Mouse (Mus musculus) brain, embryonic 18.5 days (tissue): ENCODE measurements around the gene Coa3.
A peak's percentile ranks its signal among the peaks of the same experiment; 100 is the strongest.

ENCODE experiments used
- DNase-seq: peaks from one replicate; pipeline ENCODE4 v3.0.0-alpha.2; 2012; ENCODE audit warnings: low read depth, low spot score

Gene Coa3

GRCm38 (mm10) chr11:101253613-101254389 lies 25.1 kb downstream of the Coa3 start, which contains the start of gene Vps25:
Vps25 (plus strand) TSS chr11:101253707.
- peak; percentile 63 for DNase-seq

- no peak for DNase-seq
Observed at GRCm38 (mm10) chr11:101252941-101253340, 26.0 kb downstream of the Coa3 start.

- DNase-seq: no peak
Observed at GRCm38 (mm10) chr11:101251031-101251430, 27.9 kb downstream of the Coa3 start.

GRCm38 (mm10) chr11:101248258-101248994 lies 30.5 kb downstream of the Coa3 start:
- DNase-seq: no peak

- DNase-seq: no peak
Observed at GRCm38 (mm10) chr11:101247521-101248030, 31.3 kb downstream of the Coa3 start.

GRCm38 (mm10) chr11:101246702-101247012 lies 32.3 kb downstream of the Coa3 start:
- DNase-seq: no peak

- no peak for DNase-seq
Observed at GRCm38 (mm10) chr11:101245855-101246701, 32.8 kb downstream of the Coa3 start, which contains the start of gene Ramp2. Ramp2 (plus strand) TSS chr11:101246028.

GRCm38 (mm10) chr11:101245071-101245470 lies 33.8 kb downstream of the Coa3 start:
- no peak for DNase-seq

- DNase-seq: no peak
Observed at GRCm38 (mm10) chr11:101238071-101238647, 40.8 kb downstream of the Coa3 start.

GRCm38 (mm10) chr11:101236782-101237181 lies 42.1 kb downstream of the Coa3 start:
- DNase-seq: no peak

GRCm38 (mm10) chr11:101235429-101235828 lies 43.5 kb downstream of the Coa3 start:
- DNase-seq: no peak

GRCm38 (mm10) chr11:101234124-101234523 lies 44.8 kb downstream of the Coa3 start:
- DNase-seq: no peak

GRCm38 (mm10) chr11:101233240-101233639 lies 45.7 kb downstream of the Coa3 start:
- no peak for DNase-seq

GRCm38 (mm10) chr11:101232010-101232839 lies 46.7 kb downstream of the Coa3 start:
- DNase-seq: no peak

GRCm38 (mm10) chr11:101230991-101231871 lies 47.7 kb downstream of the Coa3 start:
- no peak for DNase-seq

GRCm38 (mm10) chr11:101230526-101230925 lies 48.4 kb downstream of the Coa3 start:
- DNase-seq: no peak

GRCm38 (mm10) chr11:101230061-101230511 lies 48.8 kb downstream of the Coa3 start:
- no peak for DNase-seq

GRCm38 (mm10) chr11:101229361-101229900 lies 49.5 kb downstream of the Coa3 start:
- DNase-seq: no peak
